Mouse (Mus musculus) mouse trophoblast stem cell (cell line): Measurements from ENCODE around the gene Zfp697.
"Not testable (repeated sequence)": the region's sequence is repeated elsewhere in the genome, so short reads cannot be mapped to it uniquely, and the experiment has no call there.

Experiments used
- in situ Hi-C, 2 experiments: fragments of 300-500 bp; cut with MseI, MboI; formaldehyde crosslinking; loops; 2 replicates in 1 of 2; 3 replicates in 1 of 2; pipeline ENCODE4 v1.15.1; 2025

Zfp697 gene

GRCm38 (mm10) chr3:98614406-98614927 is 232.2 kb downstream of the Zfp697 start:
- in situ Hi-C loops: loop anchor here in 1 of 2 experiments (25.0 kb wide), 1 partner anchor 252 kb away; no protein-coding TSS in a partner anchor

DNA sequence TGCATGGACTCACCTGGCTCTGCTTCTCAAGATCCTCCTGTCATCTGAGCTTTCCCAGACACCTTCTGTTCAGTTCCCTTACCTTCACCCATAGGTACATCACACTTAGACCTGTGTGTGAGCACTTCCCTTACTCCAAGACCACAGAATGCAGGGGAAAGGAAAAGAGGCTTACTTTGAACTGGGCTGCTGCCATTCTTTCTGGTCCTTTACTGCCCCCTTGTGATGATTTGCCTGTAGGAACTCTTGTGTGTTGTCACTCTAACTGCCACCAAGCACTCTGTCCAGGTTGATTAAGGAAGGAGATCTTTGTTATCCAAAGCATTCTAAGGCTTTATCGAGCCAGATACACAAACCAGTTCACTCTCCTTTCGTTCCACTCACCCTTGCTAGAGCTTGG is 234.0 kb downstream of the Zfp697 start:
- in situ Hi-C loops: loop anchor here in 1 of 2 experiments (25.0 kb wide), 1 partner anchor 254 kb away; no protein-coding TSS in a partner anchor

DNA sequence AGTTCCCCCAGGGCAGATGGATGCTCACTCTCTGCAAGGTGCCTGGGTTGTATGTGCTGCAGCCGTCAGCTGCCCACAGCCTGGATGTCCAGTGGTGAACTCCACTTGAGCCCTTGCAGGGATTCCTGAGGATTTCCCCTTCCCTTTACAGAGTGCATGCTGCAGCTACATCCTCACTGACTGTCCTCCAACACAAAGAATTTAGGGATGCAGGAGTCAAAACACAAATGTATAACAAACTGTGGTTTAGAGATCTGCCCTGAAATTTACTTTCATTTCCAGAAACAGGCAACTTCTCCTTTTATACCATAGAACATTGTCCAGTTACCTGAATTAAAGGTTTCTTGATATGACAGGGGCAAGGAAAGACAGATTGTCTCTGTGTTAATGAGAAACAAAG is 234.5 kb downstream of the Zfp697 start:
- in situ Hi-C loops: loop anchor here in 1 of 2 experiments (25.0 kb wide), 1 partner anchor 254 kb away; no protein-coding TSS in a partner anchor

GRCm38 (mm10) chr3:98629633-98630032 is 247.4 kb downstream of the Zfp697 start:
- in situ Hi-C loops: no loop called here

DNA sequence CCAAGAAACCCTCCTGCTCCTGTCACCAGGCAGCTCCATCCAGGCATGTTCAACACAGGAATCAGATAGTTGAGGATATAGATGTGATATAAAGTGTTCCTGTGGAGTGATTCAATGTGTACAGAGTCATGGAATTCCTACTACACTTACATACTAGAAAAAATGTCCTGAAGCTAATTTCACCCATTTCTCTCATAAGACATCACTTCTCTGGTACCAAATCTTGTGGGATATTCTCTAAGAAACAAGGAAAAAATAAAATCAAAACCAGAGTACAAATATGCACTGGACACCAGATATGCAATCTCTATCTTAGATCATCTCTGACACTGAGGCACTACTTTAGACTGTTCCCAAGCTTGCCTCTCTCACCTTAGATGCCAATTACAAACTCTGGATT is 247.9 kb downstream of the Zfp697 start, which contains the start of gene Hsd3b5:
TSS of gene Hsd3b5 (minus strand) at position 101 of the 400 bp plus-strand sequence.
- in situ Hi-C loops: no loop called here

DNA sequence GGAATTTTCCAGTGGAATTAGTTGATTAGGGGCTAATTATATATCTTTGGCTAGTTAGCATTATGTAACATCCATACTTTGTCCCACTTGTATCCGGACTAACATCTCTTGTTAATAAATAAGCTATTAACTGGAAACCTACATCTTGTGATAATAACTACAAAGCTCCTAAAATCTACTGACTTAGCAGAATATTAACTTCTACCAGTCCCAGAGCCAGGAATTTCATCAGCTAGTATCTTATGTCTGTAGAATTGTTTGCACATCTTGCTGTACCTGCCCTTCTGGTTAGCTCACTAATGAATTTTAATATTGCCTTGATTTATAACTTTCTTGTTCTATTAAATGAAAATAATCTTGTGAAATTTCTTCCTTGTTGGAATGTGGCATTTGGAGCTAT is 252.9 kb downstream of the Zfp697 start:
- in situ Hi-C loops: no loop called here

DNA sequence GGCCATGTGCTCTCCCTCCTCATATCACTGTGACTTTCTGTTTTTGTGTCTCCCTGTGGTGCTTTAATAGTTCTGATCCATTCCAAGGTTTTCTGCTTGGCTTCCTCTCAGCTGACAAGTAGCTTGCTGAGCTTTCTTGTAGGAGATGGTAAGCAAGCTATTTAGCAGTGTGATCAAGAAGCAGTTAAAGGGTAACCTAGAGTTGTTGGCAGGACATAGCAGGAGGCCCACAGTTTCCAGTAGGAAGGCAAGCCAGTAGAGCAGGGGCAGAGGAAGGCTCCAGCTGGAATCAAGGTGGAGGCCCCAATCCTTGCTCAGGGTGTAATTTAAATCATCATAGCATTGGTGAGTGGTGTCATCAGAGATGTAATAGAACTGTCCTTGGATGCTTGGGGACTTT is 298.5 kb downstream of the Zfp697 start:
- in situ Hi-C loops: no loop called here

- in situ Hi-C loops: no loop called here
These were observed 300.1 kb downstream of the Zfp697 start for GRCm38 (mm10) chr3:98682401-98682800.

DNA sequence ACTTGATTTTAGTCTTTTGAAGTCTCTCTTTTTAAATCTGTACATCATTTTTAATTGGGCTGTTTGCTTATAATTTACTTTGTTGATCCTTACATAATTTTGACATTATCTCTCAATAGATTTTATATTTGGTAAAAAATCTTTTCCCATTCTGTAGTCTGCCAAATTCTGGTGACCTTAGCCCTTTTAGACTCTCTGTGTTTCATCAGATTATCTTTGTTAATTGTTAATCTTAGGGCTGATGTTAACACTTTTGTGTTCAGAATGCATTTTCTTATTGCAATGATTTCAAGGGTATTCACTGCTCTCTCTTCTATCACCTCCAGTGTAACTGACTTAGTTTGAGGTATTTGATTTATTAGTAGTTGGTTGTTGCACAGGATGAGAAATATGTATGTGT is 338.5 kb downstream of the Zfp697 start:
- in situ Hi-C loops: no loop called here

DNA sequence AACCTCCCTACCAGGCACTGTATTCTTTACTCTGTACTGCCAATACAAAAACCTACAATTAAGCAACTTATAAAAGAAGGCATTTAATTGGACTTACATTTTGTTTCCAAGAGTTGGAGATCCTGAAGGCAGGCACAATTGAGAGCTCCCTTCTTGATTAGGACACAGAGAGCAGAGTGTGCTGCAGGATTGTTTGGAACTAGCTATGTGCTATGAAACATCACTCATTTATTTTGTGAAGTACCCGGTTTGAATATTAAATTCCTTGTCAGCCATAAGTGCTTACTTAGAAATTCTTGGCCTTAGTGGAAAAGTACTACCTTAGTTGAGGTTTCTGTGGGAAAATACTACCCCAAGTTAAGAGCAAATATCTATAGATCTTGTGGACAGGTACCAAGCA is 342.1 kb downstream of the Zfp697 start, which contains the start of gene Hsd3b2:
TSS of gene Hsd3b2 (minus strand) at position 168 of the 400 bp plus-strand sequence.
- in situ Hi-C loops: no loop called here

GRCm38 (mm10) chr3:98726281-98726680 is 344.0 kb downstream of the Zfp697 start:
- in situ Hi-C loops: no loop called here

- in situ Hi-C loops: no loop called here
These were observed 351.5 kb downstream of the Zfp697 start for GRCm38 (mm10) chr3:98733724-98734123.

DNA sequence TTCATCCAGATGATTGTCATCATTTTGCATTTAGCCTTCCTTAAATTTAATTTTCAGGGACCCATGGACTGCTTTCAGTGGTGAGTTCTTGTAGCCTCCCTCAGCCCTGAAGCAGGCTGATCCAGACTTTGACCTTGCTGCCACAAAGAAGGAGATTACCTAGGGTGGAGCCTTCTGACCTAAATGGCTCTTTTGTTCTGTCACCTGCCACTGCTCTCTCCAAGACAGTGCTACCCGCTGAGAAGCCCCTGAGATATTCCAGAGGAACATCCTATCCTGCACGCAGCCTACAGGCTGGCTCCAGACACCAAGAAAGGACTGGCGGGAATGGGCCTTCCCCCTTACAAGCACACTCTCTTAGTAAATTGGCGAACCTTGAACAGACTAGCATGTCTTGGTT is 352.1 kb downstream of the Zfp697 start:
- in situ Hi-C loops: no loop called here

DNA sequence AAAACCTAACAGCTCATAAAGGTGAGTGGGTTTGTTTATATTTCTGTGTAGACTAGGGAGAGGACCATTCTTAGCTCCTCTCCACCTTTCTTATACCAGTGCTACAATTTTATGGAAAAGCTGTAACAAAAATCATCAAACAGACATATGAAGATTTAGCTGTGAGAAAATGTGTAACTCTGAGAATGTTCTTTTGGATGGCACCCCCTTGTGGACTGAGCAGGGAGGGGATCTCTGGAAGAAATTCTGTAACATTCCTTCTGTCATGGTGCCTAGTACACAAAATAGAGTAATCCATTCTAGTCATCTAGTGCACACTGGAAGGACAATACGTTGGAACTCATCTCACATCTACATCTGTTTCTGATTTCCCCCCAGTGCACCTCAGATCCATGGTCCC is 358.8 kb downstream of the Zfp697 start:
- in situ Hi-C loops: not testable (repeated sequence)

DNA sequence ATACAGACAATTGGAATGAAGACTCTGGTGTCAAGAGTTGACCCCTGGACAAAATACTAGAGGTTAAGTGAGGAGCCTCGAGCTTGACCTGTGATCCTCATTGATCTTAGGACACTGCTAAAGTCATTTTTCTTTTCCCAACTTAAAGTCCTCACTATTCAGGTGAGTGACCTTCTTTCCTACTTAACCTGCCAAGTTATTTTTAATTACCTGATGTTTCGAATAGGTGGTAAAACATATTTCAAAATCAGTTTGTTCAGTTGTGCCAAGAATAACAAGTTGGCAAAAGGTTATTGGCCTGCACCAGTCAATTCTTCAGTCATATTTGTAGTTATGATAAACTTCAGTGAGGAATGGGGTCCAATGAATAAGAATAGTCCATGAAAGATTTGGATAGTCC is 369.9 kb downstream of the Zfp697 start:
- in situ Hi-C loops: no loop called here

- in situ Hi-C loops: no loop called here
These were observed 374.6 kb downstream of the Zfp697 start for GRCm38 (mm10) chr3:98756836-98757235.

DNA sequence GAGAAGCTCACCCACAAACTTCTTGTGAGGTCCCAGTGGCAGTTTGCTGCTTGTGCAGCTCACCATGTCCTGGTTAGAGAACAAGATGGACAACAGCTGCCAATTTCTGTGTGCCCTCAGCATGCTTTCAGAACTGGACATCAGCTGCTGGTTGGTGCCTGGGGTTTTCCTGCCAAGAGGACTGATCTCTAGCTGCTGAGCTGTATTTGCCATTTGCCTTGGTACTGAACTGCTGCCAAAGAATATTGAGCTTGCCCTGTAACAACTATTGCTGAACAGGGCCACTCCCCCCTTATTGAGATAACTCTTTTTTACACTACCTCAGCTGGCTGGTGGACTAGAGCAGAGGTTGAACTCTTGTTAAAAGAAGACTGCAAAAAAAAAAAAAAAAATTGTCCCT is 381.9 kb downstream of the Zfp697 start:
- in situ Hi-C loops: no loop called here

- in situ Hi-C loops: no loop called here
These were observed 398.7 kb downstream of the Zfp697 start for GRCm38 (mm10) chr3:98780921-98781320.

DNA sequence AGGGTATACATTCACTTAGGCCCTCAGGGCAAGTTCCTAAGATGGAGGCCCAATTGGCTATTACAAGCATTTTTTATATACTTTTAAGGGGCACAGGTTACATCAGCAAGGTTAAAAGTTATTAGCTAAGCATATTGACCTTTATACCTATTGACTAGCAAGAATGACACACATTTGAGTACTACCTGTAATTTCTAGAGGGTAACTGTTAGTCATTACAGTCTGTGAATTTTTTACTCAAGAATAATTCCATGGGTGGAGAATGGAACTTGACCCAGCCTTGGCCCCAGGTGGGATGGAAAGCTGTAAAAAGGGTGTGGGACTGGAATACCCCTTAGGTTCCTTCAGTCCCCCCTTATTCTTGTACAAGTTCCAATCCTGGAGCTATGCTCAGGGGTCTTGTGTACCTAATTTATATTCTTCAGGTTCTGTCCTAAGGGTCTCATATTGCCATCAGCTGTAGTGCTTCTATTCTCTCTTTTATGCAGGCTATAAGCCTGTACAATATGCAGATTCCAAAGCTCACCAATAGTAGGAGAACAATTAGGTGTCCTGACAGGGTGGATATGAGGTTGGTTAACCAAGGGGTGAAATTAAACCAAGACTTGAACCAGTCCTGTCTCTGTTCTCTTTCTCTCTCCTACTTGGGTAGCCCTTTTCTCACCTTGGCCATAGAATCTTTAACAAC is 400.1 kb downstream of the Zfp697 start:
- in situ Hi-C loops: no loop called here

DNA sequence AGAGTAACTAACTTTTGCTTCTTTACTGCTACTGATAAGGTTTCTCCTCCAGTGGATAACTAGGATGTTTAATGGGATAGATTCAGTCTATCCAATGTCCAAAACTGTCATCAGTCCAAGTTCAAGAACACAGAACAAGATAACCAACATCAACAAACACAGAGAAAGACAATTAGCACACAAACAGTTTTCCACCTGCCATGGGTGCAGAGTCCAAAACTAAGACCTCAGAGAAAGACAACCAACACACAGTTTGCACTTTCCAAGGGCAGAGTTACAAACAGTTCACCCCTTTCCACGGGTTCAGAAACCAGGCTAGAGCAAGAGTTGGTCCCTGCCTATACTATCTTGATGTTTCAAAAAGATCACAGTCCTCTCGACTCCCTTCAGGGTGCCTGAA is 404.3 kb downstream of the Zfp697 start:
- in situ Hi-C loops: no loop called here
